Mouse (Mus musculus): ENCODE data around the gene Dnajb14. TPM values are rescaled to one million over a fixed set of nuclear protein-coding genes. Genes with fewer than 3 reads are reported as not detected.

The Dnajb14 gene
- polyA plus RNA-seq, 1 experiment from 2014 or later, result 12.1 TPM

DNA sequence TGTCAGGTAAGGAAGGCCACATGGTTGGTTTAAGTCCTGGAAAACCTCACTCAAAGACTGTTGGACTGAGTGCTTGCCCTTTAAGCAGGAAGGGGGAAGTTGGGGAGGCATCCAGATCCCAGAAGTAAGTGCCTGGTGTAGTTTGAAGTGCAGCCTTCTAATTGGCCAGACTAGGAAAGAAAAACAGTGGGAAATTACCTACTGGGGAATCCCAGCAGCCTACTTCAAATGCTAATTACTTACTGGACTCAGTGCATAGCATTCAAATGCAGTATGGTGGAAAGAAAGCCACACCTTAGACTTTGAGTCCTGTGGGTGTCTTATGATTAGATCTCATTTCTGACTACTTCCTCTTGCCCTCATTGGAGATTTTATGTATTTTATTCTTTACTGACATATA lies 34.3 kb upstream of the Dnajb14 start:
- Histone ChIP-seq H3K27me3 (ENCODE audit: insufficient read depth, low read length) (no peaks in the 10 kb centered on the region), H3K27ac (no peak overlapping the region), H3K36me3 (ENCODE audit: insufficient read depth, low read length) (no peaks in the 10 kb centered on the region), H3K9ac (ENCODE audit: low read depth, low read length) (no peak overlapping the region), H3K4me3 (replicated peaks; ENCODE audit: low read depth, low read length) (no peak overlapping the region), H3K9me3 (replicated peaks; ENCODE audit: low read length) (no peaks in the 10 kb centered on the region), H3K4me2 (ENCODE audit: low read length) (no peak overlapping the region), H3K4me1 (replicated peaks; ENCODE audit: insufficient read depth, low read length) (no peaks in the 10 kb centered on the region)
- DNase-seq (ENCODE audit: low spot score) (no peak), ATAC-seq (replicated peaks; ENCODE audit: low FRiP score, low read depth) (no peak)
- no peak for TF ChIP-seq CTCF (IDR thresholded peaks at IDR 0.05; ENCODE audit: low read depth)

- Histone ChIP-seq H3K9ac (ENCODE audit: low read depth, low read length) (no peak overlapping the region), H3K36me3 (ENCODE audit: insufficient read depth, low read length) (no peaks in the 10 kb centered on the region), H3K27me3 (ENCODE audit: insufficient read depth, low read length) (no peaks in the 10 kb centered on the region), H3K4me2 (ENCODE audit: low read length) (no peak overlapping the region), H3K4me1 (replicated peaks; ENCODE audit: insufficient read depth, low read length) (no peaks in the 10 kb centered on the region), H3K27ac (no peak overlapping the region), H3K4me3 (replicated peaks; ENCODE audit: low read depth, low read length) (no peak overlapping the region), H3K9me3 (replicated peaks; ENCODE audit: low read length) (no peaks in the 10 kb centered on the region)
- no peak for ATAC-seq (replicated peaks; ENCODE audit: low FRiP score, low read depth)
- DNase-seq (ENCODE audit: low spot score), result no peak
- no peak for TF ChIP-seq CTCF (IDR thresholded peaks at IDR 0.05; ENCODE audit: low read depth)
- 82% methylated on average over 4 of the region's 4 CpGs for WGBS
These were observed 33.8 kb upstream of the Dnajb14 start for GRCm38 (mm10) chr3:137833698-137834097.

DNA sequence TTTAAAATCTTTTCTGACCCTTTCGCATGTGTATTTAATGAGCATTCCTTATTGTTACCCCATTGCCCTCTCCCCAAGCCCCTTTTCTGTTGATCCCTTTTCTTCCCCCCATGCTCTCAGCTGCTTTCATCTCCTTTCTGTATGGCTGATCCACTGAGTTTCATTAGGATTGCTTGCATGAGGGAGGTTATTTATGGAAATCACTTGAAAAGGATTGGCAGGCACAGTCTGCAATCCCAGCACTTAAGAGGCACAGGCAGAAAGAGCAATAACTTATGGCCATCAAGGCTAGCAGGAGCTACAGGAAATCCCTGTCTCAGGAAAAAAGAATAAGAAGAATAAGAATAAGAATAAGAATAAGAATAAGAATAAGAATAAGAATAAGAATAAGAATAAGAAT lies 30.9 kb upstream of the Dnajb14 start:
- Histone ChIP-seq H3K4me1 (replicated peaks; ENCODE audit: insufficient read depth, low read length) (no peaks in the 10 kb centered on the region), H3K9me3 (replicated peaks; ENCODE audit: low read length) (no peaks in the 10 kb centered on the region), H3K4me3 (replicated peaks; ENCODE audit: low read depth, low read length) (no peak overlapping the region), H3K4me2 (ENCODE audit: low read length) (no peak overlapping the region), H3K27ac (no peak overlapping the region), H3K27me3 (ENCODE audit: insufficient read depth, low read length) (no peaks in the 10 kb centered on the region), H3K9ac (ENCODE audit: low read depth, low read length) (no peak overlapping the region), H3K36me3 (ENCODE audit: insufficient read depth, low read length) (no peaks in the 10 kb centered on the region)
- ATAC-seq (replicated peaks; ENCODE audit: low FRiP score, low read depth), result no peak
- no peak for TF ChIP-seq CTCF (IDR thresholded peaks at IDR 0.05; ENCODE audit: low read depth)
- no peak for DNase-seq (ENCODE audit: low spot score)
- 75% methylated on average over 1 of the region's 1 CpGs for WGBS

DNA sequence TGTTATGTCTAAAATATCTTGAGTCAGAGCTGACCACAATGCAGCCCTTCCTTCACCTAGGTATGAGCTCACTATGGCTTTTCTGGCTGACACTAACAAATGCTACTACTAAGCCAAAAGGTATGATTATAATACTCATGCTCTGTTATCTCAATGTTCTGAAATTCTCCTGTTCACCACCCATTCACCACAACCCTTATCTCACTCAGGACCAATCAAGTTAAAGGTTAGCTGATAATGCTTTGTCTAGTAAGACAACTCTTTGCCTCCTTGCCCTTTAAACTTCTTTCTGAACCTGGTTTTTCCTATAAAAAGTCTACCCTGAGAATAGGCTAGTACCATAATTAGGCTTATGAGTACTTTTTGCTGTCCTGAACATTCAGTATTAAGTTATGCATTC lies 29.3 kb upstream of the Dnajb14 start:
- Histone ChIP-seq H3K4me2 (ENCODE audit: low read length) (no peak overlapping the region), H3K36me3 (ENCODE audit: insufficient read depth, low read length) (no peaks in the 10 kb centered on the region), H3K4me3 (replicated peaks; ENCODE audit: low read depth, low read length) (no peak overlapping the region), H3K9me3 (replicated peaks; ENCODE audit: low read length) (no peaks in the 10 kb centered on the region), H3K27ac (no peak overlapping the region), H3K27me3 (ENCODE audit: insufficient read depth, low read length) (no peaks in the 10 kb centered on the region), H3K9ac (ENCODE audit: low read depth, low read length) (no peak overlapping the region), H3K4me1 (replicated peaks; ENCODE audit: insufficient read depth, low read length) (no peaks in the 10 kb centered on the region)
- DNase-seq (ENCODE audit: low spot score) (no peak), ATAC-seq (replicated peaks; ENCODE audit: low FRiP score, low read depth) (no peak)
- no peak for TF ChIP-seq CTCF (IDR thresholded peaks at IDR 0.05; ENCODE audit: low read depth)

DNA sequence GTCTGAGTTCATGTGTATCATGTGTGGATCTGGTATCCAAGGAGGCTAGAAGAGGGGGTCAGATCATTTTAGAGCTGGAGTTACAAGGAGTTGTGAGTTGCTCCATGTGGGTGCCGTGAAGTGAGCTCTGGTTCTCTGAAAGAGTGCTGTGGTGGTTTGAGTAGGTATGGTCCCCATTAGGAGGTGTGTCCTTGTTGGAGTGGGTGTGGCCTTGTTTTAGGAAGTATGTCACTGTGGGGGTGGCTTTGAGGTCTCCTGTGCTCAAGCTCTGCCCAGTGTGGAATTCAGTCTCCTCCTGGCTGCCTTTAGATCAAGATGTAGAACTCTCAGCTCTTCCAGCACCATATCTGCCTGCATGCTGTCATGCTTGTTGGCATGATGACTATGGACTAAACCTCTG lies 24.5 kb upstream of the Dnajb14 start:
- Histone ChIP-seq H3K27me3 (ENCODE audit: insufficient read depth, low read length) (no peaks in the 10 kb centered on the region), H3K9me3 (replicated peaks; ENCODE audit: low read length) (no peaks in the 10 kb centered on the region), H3K9ac (ENCODE audit: low read depth, low read length) (no peak overlapping the region), H3K36me3 (ENCODE audit: insufficient read depth, low read length) (no peaks in the 10 kb centered on the region), H3K4me1 (replicated peaks; ENCODE audit: insufficient read depth, low read length) (no peaks in the 10 kb centered on the region), H3K27ac (no peak overlapping the region), H3K4me2 (ENCODE audit: low read length) (no peak overlapping the region), H3K4me3 (replicated peaks; ENCODE audit: low read depth, low read length) (no peak overlapping the region)
- no peak for TF ChIP-seq CTCF (IDR thresholded peaks at IDR 0.05; ENCODE audit: low read depth)
- DNase-seq (ENCODE audit: low spot score), result no peak
- no peak for ATAC-seq (replicated peaks; ENCODE audit: low FRiP score, low read depth)
- 90% methylated on average over 1 of the region's 1 CpGs for WGBS

- no peak overlapping the region for H3K9ac ChIP-seq (ENCODE audit: low read depth, low read length)
- H3K9me3 ChIP-seq (replicated peaks; ENCODE audit: low read length), result no peaks in the 10 kb centered on the region
- TF ChIP-seq CTCF (IDR thresholded peaks at IDR 0.05; ENCODE audit: low read depth), result no peak
- H3K4me3 ChIP-seq (replicated peaks; ENCODE audit: low read depth, low read length), result no peak overlapping the region
- H3K36me3 ChIP-seq (ENCODE audit: insufficient read depth, low read length), result no peaks in the 10 kb centered on the region
- no peak overlapping the region for H3K4me2 ChIP-seq (ENCODE audit: low read length)
- H3K4me1 ChIP-seq (replicated peaks; ENCODE audit: insufficient read depth, low read length), result no peaks in the 10 kb centered on the region
- ATAC-seq (replicated peaks; ENCODE audit: low FRiP score, low read depth) (no peak), DNase-seq (ENCODE audit: low spot score) (no peak)
- no peak overlapping the region for H3K27ac ChIP-seq
- WGBS, result 90% methylated on average over 3 of the region's 3 CpGs
- no peaks in the 10 kb centered on the region for H3K27me3 ChIP-seq (ENCODE audit: insufficient read depth, low read length)
These were observed 23.2 kb upstream of the Dnajb14 start for GRCm38 (mm10) chr3:137844263-137844662.

DNA sequence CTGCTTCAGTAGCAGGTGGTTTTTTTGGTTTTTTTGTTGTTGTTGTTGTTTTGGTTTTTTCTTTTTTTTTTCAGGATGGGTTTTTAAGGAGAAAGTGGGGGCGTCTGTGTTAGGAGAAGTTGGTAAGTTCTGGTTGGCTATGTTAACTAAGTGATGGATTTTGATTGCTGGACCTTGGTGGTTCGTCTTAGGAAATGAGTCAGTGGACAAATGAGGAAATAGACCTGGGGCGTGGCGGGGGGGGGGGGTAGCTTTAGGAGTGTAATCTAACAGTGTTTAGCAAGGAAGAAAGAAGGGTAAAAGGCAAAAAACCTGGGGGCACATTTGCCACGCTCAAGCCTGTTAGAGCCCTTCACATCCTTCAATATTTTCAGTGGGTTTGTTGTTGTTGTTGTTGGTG lies 20.9 kb upstream of the Dnajb14 start:
- no peak for TF ChIP-seq CTCF (IDR thresholded peaks at IDR 0.05; ENCODE audit: low read depth)
- Histone ChIP-seq H3K4me3 (replicated peaks; ENCODE audit: low read depth, low read length) (no peak overlapping the region), H3K27ac (no peak overlapping the region), H3K27me3 (ENCODE audit: insufficient read depth, low read length) (no peaks in the 10 kb centered on the region), H3K36me3 (ENCODE audit: insufficient read depth, low read length) (no peaks in the 10 kb centered on the region), H3K4me1 (replicated peaks; ENCODE audit: insufficient read depth, low read length) (no peaks in the 10 kb centered on the region), H3K4me2 (ENCODE audit: low read length) (no peak overlapping the region), H3K9ac (ENCODE audit: low read depth, low read length) (no peak overlapping the region), H3K9me3 (replicated peaks; ENCODE audit: low read length) (no peaks in the 10 kb centered on the region)
- ATAC-seq (replicated peaks; ENCODE audit: low FRiP score, low read depth) (no peak), DNase-seq (ENCODE audit: low spot score) (no peak)
- WGBS, result 77% methylated on average over 5 of the region's 5 CpGs
